In the genomic region with DNA sequence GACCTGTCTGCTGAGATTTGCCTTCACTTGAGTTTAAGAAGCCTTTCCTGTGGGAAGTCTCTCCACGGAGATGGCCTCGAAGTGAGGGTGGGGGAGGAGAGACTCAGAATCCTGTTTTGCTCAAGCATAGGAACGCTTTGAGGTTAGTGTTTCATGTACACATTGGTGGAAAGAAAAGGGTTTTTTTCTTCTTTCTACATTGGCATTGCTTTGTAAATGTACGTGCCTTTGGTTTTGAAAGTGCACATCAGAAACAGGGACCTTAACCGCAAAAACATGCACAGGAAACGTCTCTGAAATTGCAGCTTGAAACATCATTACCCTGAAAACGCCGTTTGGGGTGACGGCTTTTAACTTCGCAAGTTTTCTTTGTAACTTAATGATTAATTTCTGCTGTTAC, we compare ENCODE assay signal across 24 mouse cellular contexts. TPM values are rescaled to one million over a fixed set of nuclear protein-coding genes. Genes with fewer than 3 reads are reported as not detected.
A peak's percentile ranks its signal among the peaks of the same experiment; 100 is the strongest.
DNase-seq lines count a peak whose midpoint lies in the region; ATAC-seq and TF ChIP-seq lines count a peak whose summit lies in the region.
"Had no signal": no experiment of that assay in that cellular context is flagged by ENCODE, and none has a peak within 500 bp of the region (broad histone marks: within the 10 kb centered on the region; RNA-seq: fewer than 3 reads in every experiment).

No protein-coding gene starts in this region.

- ATAC-seq in common myeloid progenitor, adult 5-6 weeks (replicated peaks; ENCODE audit: low read depth, poor library complexity, severe bottlenecking) = peak; percentile 24; the same call in 1 of the 2 replicates
- peak; percentile 41; the same call in 1 of the 2 replicates for ATAC-seq in megakaryocyte, adult 5-6 weeks (ENCODE audit: poor library complexity, severe bottlenecking)
- ATAC-seq: forebrain, embryonic 13.5 days; liver, embryonic 12.5 days; midbrain, embryonic 15.5 days had no signal

- no peak for TF ChIP-seq CTCF in left cerebral cortex, adult 2 months (IDR thresholded peaks at IDR 0.05)

- intact Hi-C loops in left cerebral cortex, adult 2 months (cut with DNase I) = loop anchor here (5.0 kb wide), 1 partner anchor 61 kb away; no protein-coding TSS in a partner anchor

- peak; percentile 14 for DNase-seq in lung, postnatal 25 days (ENCODE audit: low spot score)
- DNase-seq in lung, postnatal 10 days = no peak
- DNase-seq in thymus, postnatal 25 days = peak; percentile 39
- DNase-seq in left cerebral cortex, adult 8-10 months (ENCODE audit: low spot score in 2 of 2) = no peak
- no peak for DNase-seq in left cerebral cortex, adult 2 months (ENCODE audit: extremely low spot score in 1 of 2, low spot score in 2 of 2)
- DNase-seq in frontal cortex, postnatal 14 days (ENCODE audit: low spot score in 2 of 2) = no peak
- DNase-seq: adrenal gland, adult 2 months; B cell, adult 2 months; cerebellum, adult 18-20 months; heart, adult 2 months; kidney, adult 9 months; lung, embryonic 14.5 days; right cerebral cortex, adult 18-20 months had no signal

- no peak overlapping the region for H3K4me3 ChIP-seq in left cerebral cortex, adult 2 months
- H3K4me3 ChIP-seq: forebrain, embryonic 13.5 days; heart, adult 2 months; heart, embryonic 15.5 days; hindbrain, embryonic 10.5 days; liver, embryonic 12.5 days; midbrain, embryonic 15.5 days had no signal

- H3K27ac ChIP-seq in left cerebral cortex, adult 2 months = no peak overlapping the region
- H3K27ac ChIP-seq: forebrain, embryonic 13.5 days; heart, adult 2 months; heart, embryonic 15.5 days; hindbrain, embryonic 10.5 days; liver, embryonic 12.5 days; midbrain, embryonic 15.5 days had no signal

RNA-seq across cellular contexts. Expression of a gene that starts 21.0 kb away (rescaled TPM):
- not detected in 2 replicates for total RNA-seq in common myeloid progenitor, adult 5-6 weeks (2017)
- not detected in 2 replicates for total RNA-seq in megakaryocyte, adult 5-6 weeks (2015)
- not detected in 2 replicates for total RNA-seq in megakaryocyte, adult 5-6 weeks (2017)
- total RNA-seq in left cerebral cortex, adult 8-10 months (2022) = not detected
- total RNA-seq in left cerebral cortex, adult 2 months (2021) = not detected
- total RNA-seq: adrenal gland, adult 2 months; G1E; gastrocnemius, adult 18-20 months; heart, adult 2 months; layer of hippocampus, postnatal 14 days; left cerebral cortex, postnatal 36 days had no signal

Comparison
In these comparisons a context has a peak if more than half of its experiments do, and no peak if none do; other contexts are left out.
1. DNase-seq: peak in lung, postnatal 25 days (single experiment) and thymus, postnatal 25 days (single experiment); none in lung, postnatal 10 days (single experiment), left cerebral cortex, adult 8-10 months (0 of 2), left cerebral cortex, adult 2 months (0 of 2) and frontal cortex, postnatal 14 days (0 of 2).